Mouse (Mus musculus): ENCODE data around the gene Ppp1r17.

The Ppp1r17 gene

GRCm38 (mm10) chr6:56017291-56017994 is at the start of gene Ppp1r17:
TSS of gene Ppp1r17 (plus strand) at chr6:56017497.
- DNase-seq (ENCODE audit: low spot score in 2 of 2): no peak

- DNase-seq (ENCODE audit: low spot score in 2 of 2): no peak
Observed at GRCm38 (mm10) chr6:55972998-55973397, 44.3 kb upstream of the Ppp1r17 start.

GRCm38 (mm10) chr6:55979766-55980165 is 37.5 kb upstream of the Ppp1r17 start:
- DNase-seq (ENCODE audit: low spot score in 2 of 2): no peak

- no peak for DNase-seq (ENCODE audit: low spot score in 2 of 2)
Observed at GRCm38 (mm10) chr6:56008711-56009110, 8.6 kb upstream of the Ppp1r17 start.

- no peak for DNase-seq (ENCODE audit: low spot score in 2 of 2)
Observed at GRCm38 (mm10) chr6:56012384-56012783, 4.9 kb upstream of the Ppp1r17 start.

- DNase-seq (ENCODE audit: low spot score in 2 of 2): no peak
Observed at GRCm38 (mm10) chr6:56019632-56020031, 2.3 kb downstream of the Ppp1r17 start.

- no peak for DNase-seq (ENCODE audit: low spot score in 2 of 2)
Observed at GRCm38 (mm10) chr6:56025533-56025932, 8.2 kb downstream of the Ppp1r17 start.

GRCm38 (mm10) chr6:56027318-56027717 is 10.0 kb downstream of the Ppp1r17 start:
- no peak for DNase-seq (ENCODE audit: low spot score in 2 of 2)

- DNase-seq (ENCODE audit: low spot score in 2 of 2): peak in 1 of 2 experiments; percentile 5
Observed at GRCm38 (mm10) chr6:56027966-56028365, 10.7 kb downstream of the Ppp1r17 start.

- DNase-seq (ENCODE audit: low spot score in 2 of 2): no peak
Observed at GRCm38 (mm10) chr6:56029986-56030385, 12.7 kb downstream of the Ppp1r17 start.

GRCm38 (mm10) chr6:56032231-56032630 is 14.9 kb downstream of the Ppp1r17 start:
- no peak for DNase-seq (ENCODE audit: low spot score in 2 of 2)

GRCm38 (mm10) chr6:56035054-56035453 is 17.8 kb downstream of the Ppp1r17 start:
- DNase-seq (ENCODE audit: low spot score in 2 of 2): no peak

GRCm38 (mm10) chr6:56039476-56040055 is 22.3 kb downstream of the Ppp1r17 start:
- DNase-seq (ENCODE audit: low spot score in 2 of 2): no peak

GRCm38 (mm10) chr6:56044270-56044669 is 27.0 kb downstream of the Ppp1r17 start:
- DNase-seq (ENCODE audit: low spot score in 2 of 2): no peak

- no peak for DNase-seq (ENCODE audit: low spot score in 2 of 2)
Observed at GRCm38 (mm10) chr6:56044716-56045115, 27.4 kb downstream of the Ppp1r17 start.

GRCm38 (mm10) chr6:56048580-56048979 is 31.3 kb downstream of the Ppp1r17 start:
- DNase-seq (ENCODE audit: low spot score in 2 of 2): no peak

GRCm38 (mm10) chr6:56049104-56049503 is 31.8 kb downstream of the Ppp1r17 start:
- DNase-seq (ENCODE audit: low spot score in 2 of 2): no peak

- no peak for DNase-seq (ENCODE audit: low spot score in 2 of 2)
Observed at GRCm38 (mm10) chr6:56063736-56064135, 46.4 kb downstream of the Ppp1r17 start.

GRCm38 (mm10) chr6:56066632-56067282 is 49.5 kb downstream of the Ppp1r17 start:
- no peak for DNase-seq (ENCODE audit: low spot score in 2 of 2)

GRCm38 (mm10) chr6:56068516-56068915 is 51.2 kb downstream of the Ppp1r17 start:
- DNase-seq (ENCODE audit: low spot score in 2 of 2): no peak

- no peak for DNase-seq (ENCODE audit: low spot score in 2 of 2)
Observed at GRCm38 (mm10) chr6:56076378-56076805, 59.1 kb downstream of the Ppp1r17 start.
